Mouse (Mus musculus): ENCODE measurements around the gene Btbd6. TPM values are rescaled to one million over a fixed set of nuclear protein-coding genes. Genes with fewer than 3 reads are reported as not detected.

The Btbd6 gene
- polyA plus RNA-seq, 1 experiment, result 9.0 TPM

DNA sequence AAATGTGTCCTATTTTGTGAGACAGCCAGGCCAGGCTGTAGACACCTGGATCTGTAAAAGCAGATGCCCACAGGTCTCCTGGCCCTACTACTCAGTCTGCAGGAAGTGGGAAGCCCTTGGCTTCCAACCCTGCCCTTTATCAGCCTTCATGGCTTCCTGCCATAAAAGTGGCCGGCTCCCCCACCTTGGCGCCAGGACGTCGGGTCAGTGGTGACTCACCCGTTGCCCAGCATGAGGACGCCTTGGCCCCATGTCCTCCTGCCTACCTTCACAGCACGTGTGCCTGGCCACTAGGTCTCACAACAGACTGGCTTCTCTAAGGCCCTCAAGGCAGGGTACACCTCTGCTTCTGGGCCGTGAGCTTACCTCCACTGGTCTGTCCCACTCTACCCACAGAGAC lies 23.8 kb upstream of the Btbd6 start:
- H3K4me1 ChIP-seq (ENCODE audit: control insufficient read depth, insufficient read depth, low read length), result no peaks in the 10 kb centered on the region
- H3K27ac ChIP-seq (ENCODE audit: insufficient read depth, low read length), result no peak overlapping the region
- H3K4me3 ChIP-seq (ENCODE audit: insufficient read depth, low read length), result no peak overlapping the region
- no peak for TF ChIP-seq POLR2A (IDR thresholded peaks at IDR 0.05; ENCODE audit: low read depth, low read length)
- no peak for TF ChIP-seq CTCF (IDR thresholded peaks at IDR 0.05; ENCODE audit: borderline replicate concordance, insufficient read depth, low read length)

DNA sequence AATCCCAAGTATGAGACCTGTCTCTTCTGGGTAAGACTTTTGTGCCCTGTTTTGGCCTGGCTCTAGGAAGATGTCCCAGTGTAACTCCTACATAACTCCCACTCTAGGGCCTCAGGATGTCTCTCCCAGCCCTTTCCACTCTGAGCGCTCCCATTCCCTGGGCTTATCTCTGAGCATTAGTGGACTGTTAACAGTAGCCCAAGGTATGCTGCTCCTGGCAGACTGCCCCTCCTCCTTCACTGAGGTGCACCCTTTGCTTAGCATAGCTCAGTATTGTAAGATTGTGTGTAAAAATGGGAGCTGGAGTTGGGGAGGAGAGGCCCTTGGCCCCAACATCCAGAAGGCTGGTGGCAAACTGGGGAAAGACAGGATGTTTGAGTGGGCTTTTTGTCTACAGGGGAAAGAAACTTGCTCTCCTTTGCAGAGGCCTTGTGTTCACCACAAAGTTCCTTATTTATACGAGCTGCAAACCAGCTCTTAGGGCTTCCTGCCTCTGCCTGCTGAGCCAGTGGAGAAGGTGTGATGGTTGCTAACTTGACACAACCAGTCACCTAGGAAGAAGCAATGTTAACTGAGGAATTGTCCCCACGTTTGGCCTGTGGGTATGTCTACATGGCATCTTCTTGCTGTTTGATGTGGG lies 23.2 kb upstream of the Btbd6 start:
- no peak overlapping the region for H3K27ac ChIP-seq (ENCODE audit: insufficient read depth, low read length)

DNA sequence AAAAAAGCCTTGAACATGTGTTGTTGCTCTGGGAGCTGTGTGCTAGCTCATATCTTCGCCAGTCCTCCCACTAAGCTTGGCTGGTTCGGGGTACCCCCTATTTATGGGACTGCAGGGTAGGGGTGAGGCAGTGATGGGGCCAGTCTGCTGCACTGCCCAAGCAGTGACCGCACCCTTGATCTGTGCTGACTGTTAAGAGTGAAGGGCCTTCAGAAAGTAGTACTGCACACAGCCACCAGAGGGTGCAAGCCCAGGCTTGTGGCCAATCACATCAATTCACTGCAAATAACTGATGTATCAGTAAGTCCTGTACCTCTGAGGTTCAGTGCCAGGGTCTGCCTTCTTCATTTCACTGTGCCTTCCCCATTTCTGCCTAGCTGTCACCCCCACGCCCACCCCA lies 20.5 kb upstream of the Btbd6 start:
- no peak overlapping the region for H3K4me3 ChIP-seq (ENCODE audit: insufficient read depth, low read length)
- no peak overlapping the region for H3K27ac ChIP-seq (ENCODE audit: insufficient read depth, low read length)
- TF ChIP-seq CTCF (IDR thresholded peaks at IDR 0.05; ENCODE audit: borderline replicate concordance, insufficient read depth, low read length) (peak; percentile 84; the same call in 1 of the 2 replicates), POLR2A (IDR thresholded peaks at IDR 0.05; ENCODE audit: low read depth, low read length) (no peak)
- no peaks in the 10 kb centered on the region for H3K4me1 ChIP-seq (ENCODE audit: control insufficient read depth, insufficient read depth, low read length)

More for the DNA sequence above, 23.2 kb upstream of the Btbd6 start:
- Histone ChIP-seq H3K4me1 (ENCODE audit: control insufficient read depth, insufficient read depth, low read length) (no peaks in the 10 kb centered on the region), H3K4me3 (ENCODE audit: insufficient read depth, low read length) (no peak overlapping the region)
- TF ChIP-seq CTCF (IDR thresholded peaks at IDR 0.05; ENCODE audit: borderline replicate concordance, insufficient read depth, low read length) (no peak), POLR2A (IDR thresholded peaks at IDR 0.05; ENCODE audit: low read depth, low read length) (no peak)

DNA sequence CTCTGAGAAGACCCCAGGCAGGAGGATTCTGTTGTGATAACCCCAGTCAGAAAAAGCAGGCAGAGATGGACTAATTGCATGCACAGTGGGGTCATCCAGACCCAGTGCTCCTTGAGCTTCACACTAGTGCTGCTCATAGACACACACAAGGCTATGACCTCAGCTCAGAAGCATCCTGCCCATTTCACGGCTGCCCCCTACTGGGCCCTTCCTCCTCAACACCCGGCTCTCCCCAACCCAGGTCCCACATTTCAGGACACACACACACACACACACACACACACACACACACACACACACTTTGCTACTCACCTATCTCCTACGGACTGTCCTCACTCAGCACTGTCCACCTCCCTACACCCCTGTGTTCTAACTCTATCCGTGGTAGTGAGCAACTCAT lies 18.0 kb upstream of the Btbd6 start:
- Histone ChIP-seq H3K27ac (ENCODE audit: insufficient read depth, low read length) (no peak overlapping the region), H3K4me1 (ENCODE audit: control insufficient read depth, insufficient read depth, low read length) (no peaks in the 10 kb centered on the region)

GRCm38 (mm10) chr12:112959421-112959820 lies 16.9 kb upstream of the Btbd6 start:
- Histone ChIP-seq H3K27ac (ENCODE audit: insufficient read depth, low read length) (no peak overlapping the region), H3K4me3 (ENCODE audit: insufficient read depth, low read length) (no peak overlapping the region), H3K4me1 (ENCODE audit: control insufficient read depth, insufficient read depth, low read length) (no peaks in the 10 kb centered on the region)
- TF ChIP-seq POLR2A (IDR thresholded peaks at IDR 0.05; ENCODE audit: low read depth, low read length) (no peak), CTCF (IDR thresholded peaks at IDR 0.05; ENCODE audit: borderline replicate concordance, insufficient read depth, low read length) (no peak)

More for the DNA sequence above, 18.0 kb upstream of the Btbd6 start:
- peak; percentile 51; the same call in 1 of the 2 replicates for TF ChIP-seq CTCF (IDR thresholded peaks at IDR 0.05; ENCODE audit: borderline replicate concordance, insufficient read depth, low read length)
- no peak for TF ChIP-seq POLR2A (IDR thresholded peaks at IDR 0.05; ENCODE audit: low read depth, low read length)
- H3K4me3 ChIP-seq (ENCODE audit: insufficient read depth, low read length), result no peak overlapping the region

GRCm38 (mm10) chr12:112961428-112961827 lies 14.9 kb upstream of the Btbd6 start:
- TF ChIP-seq CTCF (IDR thresholded peaks at IDR 0.05; ENCODE audit: borderline replicate concordance, insufficient read depth, low read length), result no peak
- TF ChIP-seq POLR2A (IDR thresholded peaks at IDR 0.05; ENCODE audit: low read depth, low read length), result no peak
- Histone ChIP-seq H3K4me1 (ENCODE audit: control insufficient read depth, insufficient read depth, low read length) (no peaks in the 10 kb centered on the region), H3K4me3 (ENCODE audit: insufficient read depth, low read length) (no peak overlapping the region), H3K27ac (ENCODE audit: insufficient read depth, low read length) (no peak overlapping the region)

GRCm38 (mm10) chr12:112961872-112962271 lies 14.4 kb upstream of the Btbd6 start:
- Histone ChIP-seq H3K27ac (ENCODE audit: insufficient read depth, low read length) (no peak overlapping the region), H3K4me1 (ENCODE audit: control insufficient read depth, insufficient read depth, low read length) (no peaks in the 10 kb centered on the region), H3K4me3 (ENCODE audit: insufficient read depth, low read length) (no peak overlapping the region)
- TF ChIP-seq POLR2A (IDR thresholded peaks at IDR 0.05; ENCODE audit: low read depth, low read length) (no peak), CTCF (IDR thresholded peaks at IDR 0.05; ENCODE audit: borderline replicate concordance, insufficient read depth, low read length) (no peak)

GRCm38 (mm10) chr12:112965783-112966182 lies 10.5 kb upstream of the Btbd6 start:
- no peaks in the 10 kb centered on the region for H3K4me1 ChIP-seq (ENCODE audit: control insufficient read depth, insufficient read depth, low read length)
- TF ChIP-seq CTCF (IDR thresholded peaks at IDR 0.05; ENCODE audit: borderline replicate concordance, insufficient read depth, low read length) (no peak), POLR2A (IDR thresholded peaks at IDR 0.05; ENCODE audit: low read depth, low read length) (no peak)

GRCm38 (mm10) chr12:112968943-112969342 lies 7.3 kb upstream of the Btbd6 start:
- Histone ChIP-seq H3K4me3 (ENCODE audit: insufficient read depth, low read length) (no peak overlapping the region), H3K27ac (ENCODE audit: insufficient read depth, low read length) (no peak overlapping the region), H3K4me1 (ENCODE audit: control insufficient read depth, insufficient read depth, low read length) (no peaks in the 10 kb centered on the region)
- TF ChIP-seq CTCF (IDR thresholded peaks at IDR 0.05; ENCODE audit: borderline replicate concordance, insufficient read depth, low read length) (no peak), POLR2A (IDR thresholded peaks at IDR 0.05; ENCODE audit: low read depth, low read length) (no peak)

More at GRCm38 (mm10) chr12:112965783-112966182, 10.5 kb upstream of the Btbd6 start:
- Histone ChIP-seq H3K27ac (ENCODE audit: insufficient read depth, low read length) (no peak overlapping the region), H3K4me3 (ENCODE audit: insufficient read depth, low read length) (no peak overlapping the region)

DNA sequence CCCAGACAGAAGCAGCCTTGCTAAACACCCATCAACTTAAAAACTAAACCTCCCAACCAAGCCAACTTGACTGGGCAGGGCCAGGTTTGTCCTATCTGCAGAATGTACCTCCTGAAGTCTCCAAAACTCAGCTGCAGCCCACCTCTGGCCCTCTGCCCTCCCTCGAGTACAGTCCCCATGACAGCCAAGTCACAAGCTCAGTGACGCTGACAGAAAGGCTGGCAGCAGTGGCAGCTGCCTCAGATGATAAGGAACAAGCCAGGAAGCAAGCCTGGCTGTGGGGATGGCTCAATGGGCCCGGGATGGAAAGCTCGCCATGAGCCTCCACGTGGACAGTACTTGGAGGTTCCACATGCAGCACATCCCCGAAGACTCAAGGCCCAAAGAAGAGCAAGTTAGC lies 6.7 kb upstream of the Btbd6 start:
- Histone ChIP-seq H3K4me3 (ENCODE audit: insufficient read depth, low read length) (no peak overlapping the region), H3K27ac (ENCODE audit: insufficient read depth, low read length) (no peak overlapping the region), H3K4me1 (ENCODE audit: control insufficient read depth, insufficient read depth, low read length) (no peaks in the 10 kb centered on the region)
- TF ChIP-seq CTCF (IDR thresholded peaks at IDR 0.05; ENCODE audit: borderline replicate concordance, insufficient read depth, low read length), result no peak
